ENCODE assay signal across 14 mouse cellular contexts in the genomic region with DNA sequence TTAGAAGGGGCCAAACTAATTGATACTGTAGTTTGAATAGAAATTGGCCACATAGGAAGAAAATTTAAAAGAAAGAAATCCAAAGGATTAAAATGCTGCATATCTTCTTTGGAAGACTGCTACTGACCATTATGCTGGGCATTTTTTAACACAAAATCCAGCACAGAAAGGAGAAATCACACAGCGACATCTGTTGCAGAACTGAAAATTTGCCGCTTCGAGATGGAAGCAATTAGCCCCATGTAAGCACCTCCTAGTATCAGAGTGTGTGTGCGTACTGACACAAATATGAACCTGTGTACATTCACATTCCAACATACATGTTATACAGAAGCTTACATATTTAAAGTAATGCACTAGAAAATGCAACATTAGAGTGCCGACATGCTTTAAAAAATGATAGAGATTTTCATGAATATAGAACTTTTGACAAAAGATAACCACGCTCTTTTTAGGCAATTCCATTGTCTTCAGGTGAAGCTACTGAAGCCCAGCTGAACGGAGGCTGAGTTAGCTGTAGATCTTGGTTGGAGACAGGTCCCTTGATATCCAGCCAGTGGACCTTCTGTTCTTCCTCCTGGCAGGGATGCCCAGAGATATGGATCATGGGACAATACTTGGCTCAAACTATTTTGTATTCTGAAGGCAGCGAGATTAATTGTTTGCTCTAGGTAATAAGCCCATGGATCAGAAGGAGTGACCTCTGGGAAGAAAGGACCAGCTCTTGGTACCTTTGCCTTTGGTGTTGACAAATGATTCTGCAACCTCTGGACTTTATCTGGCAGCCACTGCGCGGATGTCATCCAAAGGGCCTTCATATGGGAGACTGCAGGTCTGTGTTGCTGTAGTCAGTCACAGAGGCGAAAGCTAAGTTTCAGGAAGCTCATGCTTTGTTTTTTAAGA. TPM values are rescaled to one million over a fixed set of nuclear protein-coding genes. Genes with fewer than 3 reads are reported as not detected.
DNase-seq lines count a peak whose midpoint lies in the region; ATAC-seq and TF ChIP-seq lines count a peak whose summit lies in the region.
"Had no signal": no experiment of that assay in that cellular context is flagged by ENCODE, and none has a peak within 500 bp of the region (broad histone marks: within the 10 kb centered on the region; RNA-seq: fewer than 3 reads in every experiment).

No protein-coding gene starts in this region.

- no peak overlapping the region for H3K9ac ChIP-seq in forebrain, embryonic 14.5 days (ENCODE audit: low read length)
- H3K9ac ChIP-seq in forebrain, embryonic 12.5 days, result no peak overlapping the region
- no peak overlapping the region for H3K9ac ChIP-seq in midbrain, embryonic 15.5 days
- H3K9ac ChIP-seq in midbrain, embryonic 13.5 days (replicated peaks), result no peak overlapping the region
- no peak overlapping the region for H3K9ac ChIP-seq in midbrain, postnatal 0 days (replicated peaks; ENCODE audit: low read length, poor library complexity, severe bottlenecking)
- H3K9ac ChIP-seq: embryonic facial prominence, embryonic 13.5 days; lung, embryonic 14.5 days had no signal

- peaks cover 29% of the 10 kb centered on the region for H3K4me1 ChIP-seq in forebrain, embryonic 14.5 days (ENCODE audit: control insufficient read depth, insufficient read depth, low read length)
- peaks cover 30% of the 10 kb centered on the region for H3K4me1 ChIP-seq in forebrain, embryonic 12.5 days
- peaks cover 23% of the 10 kb centered on the region for H3K4me1 ChIP-seq in midbrain, embryonic 15.5 days
- H3K4me1 ChIP-seq in midbrain, embryonic 13.5 days (replicated peaks), result peaks cover 28% of the 10 kb centered on the region
- H3K4me1 ChIP-seq in midbrain, postnatal 0 days (ENCODE audit: insufficient read depth, low read length), result peaks cover 3% of the 10 kb centered on the region

- no peak for TF ChIP-seq CTCF in midbrain, postnatal 0 days (IDR thresholded peaks at IDR 0.05)

- 75% methylated on average over 11 of the region's 11 CpGs for whole genome bisulfite sequencing in forebrain, embryonic 14.5 days
- 80% methylated on average over 11 of the region's 11 CpGs for WGBS in forebrain, embryonic 12.5 days
- WGBS in midbrain, embryonic 15.5 days, result 88% methylated on average over 11 of the region's 11 CpGs
- 88% methylated on average over 11 of the region's 11 CpGs for WGBS in midbrain, embryonic 13.5 days
- 88% methylated on average over 11 of the region's 11 CpGs for WGBS in midbrain, postnatal 0 days

- H3K27me3 ChIP-seq in forebrain, embryonic 14.5 days (replicated peaks; ENCODE audit: control insufficient read depth, insufficient read depth, low read length), result no peaks in the 10 kb centered on the region
- no peaks in the 10 kb centered on the region; the same call in 1 of the 2 replicates for H3K27me3 ChIP-seq in forebrain, embryonic 12.5 days
- no peaks in the 10 kb centered on the region for H3K27me3 ChIP-seq in midbrain, embryonic 15.5 days (replicated peaks)
- H3K27me3 ChIP-seq in midbrain, embryonic 13.5 days, result peaks cover 41% of the 10 kb centered on the region
- no peaks in the 10 kb centered on the region for H3K27me3 ChIP-seq in midbrain, postnatal 0 days (ENCODE audit: insufficient read depth, low read length)
- H3K27me3 ChIP-seq: Patski had no signal

- DNase-seq in forebrain, embryonic 14.5 days (ENCODE audit: low spot score), result peak; percentile 38
- peak; percentile 52 for DNase-seq in cerebellum, adult 9-11 months
- DNase-seq in midbrain, postnatal 0 days (ENCODE audit: low spot score), result peak; percentile 45
- DNase-seq in right cerebral cortex, adult 2 months (ENCODE audit: low spot score in 2 of 2), result no peak
- DNase-seq: gastrocnemius, postnatal 10 days; heart, adult 2 months; lung, embryonic 14.5 days; thymus, postnatal 36 days had no signal

- peaks cover 21% of the 10 kb centered on the region for H3K36me3 ChIP-seq in forebrain, embryonic 14.5 days (ENCODE audit: control insufficient read depth, insufficient read depth, low read length)
- H3K36me3 ChIP-seq in forebrain, embryonic 12.5 days (replicated peaks), result peaks cover 10% of the 10 kb centered on the region; the same call in 1 of the 2 replicates
- H3K36me3 ChIP-seq in midbrain, embryonic 15.5 days (replicated peaks), result no peaks in the 10 kb centered on the region
- peaks cover 9% of the 10 kb centered on the region for H3K36me3 ChIP-seq in midbrain, embryonic 13.5 days
- no peaks in the 10 kb centered on the region for H3K36me3 ChIP-seq in midbrain, postnatal 0 days (ENCODE audit: insufficient read depth, low read length)
- H3K36me3 ChIP-seq: embryonic facial prominence, embryonic 13.5 days had no signal

- no peak overlapping the region for H3K4me3 ChIP-seq in forebrain, embryonic 14.5 days (ENCODE audit: low read depth, low read length)
- no peak overlapping the region for H3K4me3 ChIP-seq in forebrain, embryonic 12.5 days (replicated peaks)
- H3K4me3 ChIP-seq in midbrain, embryonic 15.5 days, result no peak overlapping the region
- no peak overlapping the region for H3K4me3 ChIP-seq in midbrain, embryonic 13.5 days (replicated peaks)
- H3K4me3 ChIP-seq in midbrain, postnatal 0 days (ENCODE audit: low read depth, low read length), result peak overlapping the region; percentile 3
- H3K4me3 ChIP-seq: heart, adult 2 months had no signal

- ATAC-seq in forebrain, embryonic 14.5 days, result no peak
- no peak for ATAC-seq in forebrain, embryonic 12.5 days (ENCODE audit: low FRiP score)
- ATAC-seq in midbrain, embryonic 15.5 days (replicated peaks), result no peak
- no peak for ATAC-seq in midbrain, embryonic 13.5 days
- ATAC-seq in midbrain, postnatal 0 days (ENCODE audit: low FRiP score), result no peak
- ATAC-seq: inflammation-experienced regulatory T-cells, adult 6 months; Patski had no signal

- peak overlapping the region; percentile 14; the same call in 1 of the 2 replicates for H3K4me2 ChIP-seq in forebrain, embryonic 14.5 days (ENCODE audit: low read length)
- H3K4me2 ChIP-seq in forebrain, embryonic 12.5 days, result no peak overlapping the region
- H3K4me2 ChIP-seq in midbrain, embryonic 15.5 days, result peak overlapping the region; percentile 10; the same call in 1 of the 2 replicates
- no peak overlapping the region for H3K4me2 ChIP-seq in midbrain, embryonic 13.5 days (replicated peaks)
- peak overlapping the region; percentile 19 for H3K4me2 ChIP-seq in midbrain, postnatal 0 days (ENCODE audit: low read depth, low read length, poor library complexity, severe bottlenecking)

- H3K9me3 ChIP-seq in forebrain, embryonic 14.5 days (replicated peaks; ENCODE audit: control insufficient read depth, low read length), result no peaks in the 10 kb centered on the region
- no peaks in the 10 kb centered on the region for H3K9me3 ChIP-seq in forebrain, embryonic 12.5 days
- H3K9me3 ChIP-seq in midbrain, embryonic 15.5 days, result no peaks in the 10 kb centered on the region
- H3K9me3 ChIP-seq in midbrain, embryonic 13.5 days, result no peaks in the 10 kb centered on the region
- no peaks in the 10 kb centered on the region for H3K9me3 ChIP-seq in midbrain, postnatal 0 days (ENCODE audit: low read length)
- H3K9me3 ChIP-seq: embryonic facial prominence, embryonic 13.5 days had no signal

- no peak overlapping the region for H3K27ac ChIP-seq in forebrain, embryonic 14.5 days (ENCODE audit: low read depth, low read length)
- no peak overlapping the region for H3K27ac ChIP-seq in forebrain, embryonic 12.5 days
- no peak overlapping the region for H3K27ac ChIP-seq in midbrain, embryonic 15.5 days
- no peak overlapping the region for H3K27ac ChIP-seq in midbrain, embryonic 13.5 days
- no peak overlapping the region for H3K27ac ChIP-seq in midbrain, postnatal 0 days (ENCODE audit: low read depth, low read length)
- H3K27ac ChIP-seq: embryonic facial prominence, embryonic 13.5 days; heart, adult 2 months had no signal

RNA-seq across cellular contexts. Expression of a gene that starts 4.9 kb away (rescaled TPM):
- polyA plus RNA-seq in forebrain, embryonic 14.5 days (2014; fragmentation: Nextera tagmentation; extraction: Ambion mirVana), result 206 and 247 TPM in 2 replicates
- polyA plus RNA-seq in forebrain, embryonic 12.5 days (2016; fragmentation: Nextera tagmentation; extraction: Ambion mirVana), result 99.8 and 117 TPM in 2 replicates
- 263 and 275 TPM in 2 replicates for polyA plus RNA-seq in midbrain, embryonic 15.5 days (2015; fragmentation: Nextera tagmentation; extraction: Ambion mirVana)
- 138 and 156 TPM in 2 replicates for polyA plus RNA-seq in midbrain, embryonic 13.5 days (2015; fragmentation: Nextera tagmentation; extraction: Ambion mirVana)
- total RNA-seq in midbrain, postnatal 0 days (2014; rRNA removed), result 200 and 232 TPM in 2 replicates
- 344 and 367 TPM in 2 replicates for polyA plus RNA-seq in midbrain, postnatal 0 days (2015; fragmentation: Nextera tagmentation; extraction: Ambion mirVana)

Comparison
In these comparisons a context has a peak if more than half of its experiments do, and no peak if none do; other contexts are left out.
1. H3K4me2 ChIP-seq: peak in forebrain, embryonic 14.5 days (single experiment), midbrain, embryonic 15.5 days (single experiment) and midbrain, postnatal 0 days (single experiment); none in forebrain, embryonic 12.5 days (single experiment) and midbrain, embryonic 13.5 days (single experiment).
2. DNase-seq: peak in forebrain, embryonic 14.5 days (single experiment), cerebellum, adult 9-11 months (single experiment) and midbrain, postnatal 0 days (single experiment); none in right cerebral cortex, adult 2 months (0 of 2).